Mouse (Mus musculus) hindbrain, postnatal 0 days (tissue): ENCODE data around the gene S1pr4. TPM values are rescaled to one million over a fixed set of nuclear protein-coding genes. Genes with fewer than 3 reads are reported as not detected.

Experiments used
- ATAC-seq: fragments of 200-750 bp; cut with Nextera tagmentation; 2 replicates; pipeline ENCODE4 v1.8.0; 2017; ENCODE audit warnings: mild to moderate bottlenecking, moderate TSS enrichment, moderate library complexity
- DNase-seq: peaks from one replicate; pipeline ENCODE4 v3.0.0-alpha.2; 2015; ENCODE audit warnings: low spot score
- H3K27ac ChIP-seq: fragments of 300-500 bp; sonication (generic); 2 replicates; pipeline ENCODE4 v1.5.1; 2014; ENCODE audit warnings: mild to moderate bottlenecking
- H3K27me3 ChIP-seq: fragments of 300-500 bp; sonication (generic); 2 replicates; pipeline ENCODE4 v1.6.1; 2014; ENCODE audit warnings: low read length, mixed read lengths; ENCODE audit not compliant: insufficient read depth
- H3K36me3 ChIP-seq: fragments of 300-500 bp; sonication (generic); 2 replicates; pipeline ENCODE4 v1.6.1; 2014; ENCODE audit warnings: low read length, mixed read lengths; ENCODE audit not compliant: insufficient read depth
- H3K4me1 ChIP-seq: fragments of 300-500 bp; sonication (generic); 2 replicates; pipeline ENCODE4 v1.6.1; 2014; ENCODE audit warnings: antibody characterized with exemption, low read length, mixed read lengths; ENCODE audit not compliant: insufficient read depth
- H3K4me2 ChIP-seq: fragments of 300-500 bp; sonication (generic); 2 replicates; pipeline ENCODE4 v1.6.1; 2014; ENCODE audit warnings: low read depth, mild to moderate bottlenecking, low read length, moderate library complexity, mixed read lengths
- H3K4me3 ChIP-seq: fragments of 300-500 bp; sonication (generic); 2 replicates; pipeline ENCODE4 v1.5.1; 2014; ENCODE audit warnings: low read length
- H3K9ac ChIP-seq: fragments of 300-500 bp; sonication (generic); replicated peaks from 2 replicates; pipeline ENCODE4 v1.6.1; 2014; ENCODE audit warnings: mild to moderate bottlenecking, low read length, moderate library complexity, mixed read lengths
- H3K9me3 ChIP-seq: fragments of 300-500 bp; sonication (generic); 2 replicates; pipeline ENCODE4 v1.6.1; 2016; ENCODE audit warnings: low read length, mixed read lengths
- CTCF ChIP-seq: IDR thresholded peaks from 2 replicates; pipeline ENCODE4 v1.5.1; 2016; ENCODE audit warnings: antibody characterized with exemption, control low read depth, low read depth
- WGBS: fragments of 180-500 bp; shearing (Covaris S2); extraction: QIAGEN DNeasy Blood & Tissue Kit; methylation state at CpG from one replicate; pipeline ENCODE4 v1.1.7; 2014; 5-methylcytosine and 5-hydroxymethylcytosine counted together
- polyA plus RNA-seq: library from polyadenylated mRNA; unstranded; fragments of >200 nt; fragmentation: Nextera tagmentation; extraction: Ambion mirVana; gene quantifications from 2 replicates; pipeline ENCODE4 v1.2.1, GENCODE M21; 2015
- total RNA-seq: library from RNA; depleted of rRNA; stranded (reverse); fragments of >200 nt; gene quantifications from 2 replicates; pipeline ENCODE4 v1.2.3, GENCODE M21; 2014

S1pr4 gene
- total and polyA plus RNA-seq, 2 experiments from 2014 or later: 0.40 to 1.3 TPM

- Histone ChIP-seq H3K9ac (peak overlapping the region; percentile 89), H3K4me3 (peak overlapping the region; percentile 80), H3K36me3 (no peaks in the 10 kb centered on the region), H3K27me3 (no peaks in the 10 kb centered on the region), H3K9me3 (no peaks in the 10 kb centered on the region), H3K4me2 (peak overlapping the region; percentile 97), H3K27ac (peak overlapping the region; percentile 90; the same call in 1 of the 2 replicates), H3K4me1 (peaks cover 17% of the 10 kb centered on the region)
- no peak for TF ChIP-seq CTCF
- ATAC-seq (no peak), DNase-seq (no peak)
- 54% methylated on average over 1 of the region's 1 CpGs for WGBS
These were observed 43.7 kb upstream of the S1pr4 start for GRCm38 (mm10) chr10:81543633-81544032.

GRCm38 (mm10) chr10:81542727-81543460, 43.0 kb upstream of the S1pr4 start:
- WGBS: 72% methylated on average over 7 of the region's 7 CpGs
- TF ChIP-seq CTCF: no peak
- H3K9ac ChIP-seq: peak overlapping the region; percentile 89
- no peak overlapping the region for H3K4me3 ChIP-seq
- H3K36me3 ChIP-seq: no peaks in the 10 kb centered on the region
- no peaks in the 10 kb centered on the region for H3K9me3 ChIP-seq
- H3K27me3 ChIP-seq: no peaks in the 10 kb centered on the region
- H3K4me1 ChIP-seq: peaks cover 17% of the 10 kb centered on the region
- no peak for ATAC-seq
- DNase-seq: no peak
- no peak overlapping the region for H3K27ac ChIP-seq
- H3K4me2 ChIP-seq: peak overlapping the region; percentile 97

- no peak overlapping the region for H3K9ac ChIP-seq
These were observed 41.9 kb upstream of the S1pr4 start for GRCm38 (mm10) chr10:81541803-81542202.

GRCm38 (mm10) chr10:81541363-81541762, 41.4 kb upstream of the S1pr4 start:
- H3K27me3 ChIP-seq: no peaks in the 10 kb centered on the region
- H3K9me3 ChIP-seq: no peaks in the 10 kb centered on the region
- H3K4me2 ChIP-seq: no peak overlapping the region
- DNase-seq: no peak
- H3K4me1 ChIP-seq: peaks cover 17% of the 10 kb centered on the region
- ATAC-seq: no peak
- no peak overlapping the region for H3K4me3 ChIP-seq
- no peaks in the 10 kb centered on the region for H3K36me3 ChIP-seq
- no peak overlapping the region for H3K9ac ChIP-seq
- H3K27ac ChIP-seq: no peak overlapping the region
- no peak for TF ChIP-seq CTCF
- 87% methylated on average over 5 of the region's 5 CpGs for WGBS

More at GRCm38 (mm10) chr10:81541803-81542202, 41.9 kb upstream of the S1pr4 start:
- ATAC-seq: no peak
- no peak overlapping the region for H3K4me3 ChIP-seq
- no peaks in the 10 kb centered on the region for H3K9me3 ChIP-seq
- no peak overlapping the region; the same call in 1 of the 2 replicates for H3K27ac ChIP-seq
- peaks cover 17% of the 10 kb centered on the region for H3K4me1 ChIP-seq
- 76% methylated on average over 10 of the region's 10 CpGs for WGBS
- H3K36me3 ChIP-seq: no peaks in the 10 kb centered on the region
- H3K4me2 ChIP-seq: no peak overlapping the region
- no peak for TF ChIP-seq CTCF
- no peaks in the 10 kb centered on the region for H3K27me3 ChIP-seq
- DNase-seq: no peak

GRCm38 (mm10) chr10:81538321-81539048, 38.6 kb upstream of the S1pr4 start:
- Histone ChIP-seq H3K36me3 (no peaks in the 10 kb centered on the region), H3K4me3 (no peak overlapping the region), H3K9ac (no peak overlapping the region), H3K9me3 (no peaks in the 10 kb centered on the region), H3K4me1 (peaks cover 9% of the 10 kb centered on the region), H3K4me2 (no peak overlapping the region), H3K27ac (no peak overlapping the region), H3K27me3 (no peaks in the 10 kb centered on the region)
- WGBS: 90% methylated on average over 3 of the region's 3 CpGs
- ATAC-seq (no peak), DNase-seq (no peak)
- TF ChIP-seq CTCF: no peak

GRCm38 (mm10) chr10:81537429-81537828, 37.5 kb upstream of the S1pr4 start:
- H3K4me2 ChIP-seq: no peak overlapping the region
- H3K4me3 ChIP-seq: no peak overlapping the region
- ATAC-seq (no peak), DNase-seq (no peak)
- no peaks in the 10 kb centered on the region for H3K9me3 ChIP-seq
- no peak for TF ChIP-seq CTCF
- no peak overlapping the region for H3K27ac ChIP-seq
- H3K36me3 ChIP-seq: no peaks in the 10 kb centered on the region
- no peaks in the 10 kb centered on the region for H3K4me1 ChIP-seq
- no peak overlapping the region for H3K9ac ChIP-seq
- no peaks in the 10 kb centered on the region for H3K27me3 ChIP-seq
- 95% methylated on average over 2 of the region's 2 CpGs for WGBS

- H3K4me1 ChIP-seq: no peaks in the 10 kb centered on the region
- H3K9ac ChIP-seq: no peak overlapping the region
- no peak overlapping the region for H3K4me3 ChIP-seq
- no peaks in the 10 kb centered on the region for H3K36me3 ChIP-seq
- H3K27me3 ChIP-seq: no peaks in the 10 kb centered on the region
- DNase-seq (no peak), ATAC-seq (no peak)
- no peak overlapping the region for H3K4me2 ChIP-seq
- H3K27ac ChIP-seq: no peak overlapping the region
- 80% methylated on average over 6 of the region's 6 CpGs for WGBS
- H3K9me3 ChIP-seq: no peaks in the 10 kb centered on the region
- TF ChIP-seq CTCF: peak; percentile 62
These were observed 36.8 kb upstream of the S1pr4 start for GRCm38 (mm10) chr10:81536734-81537133.
